Mouse (Mus musculus) kidney, adult 2 months (tissue): ENCODE measurements around the gene Spred2.

Experiments used
- CTCF ChIP-seq: fragments of 200-500 bp; conservative IDR thresholded peaks from 2 replicates; pipeline ENCODE4 v1.5.1; 2011; ENCODE audit warnings: low read depth, mild to moderate bottlenecking, control low read depth, low read length, moderate library complexity, mixed read lengths; ENCODE audit not compliant: insufficient read depth, insufficient read length
- POLR2A ChIP-seq: fragments of 200-500 bp; IDR thresholded peaks from one replicate; pipeline ENCODE4 v1.6.1; 2011; ENCODE audit warnings: low read depth, low read length, control low read depth

- TF ChIP-seq CTCF (no peak), POLR2A (no peak)
These were observed 15.1 kb downstream of the Spred2 start for GRCm38 (mm10) chr11:19939305-19939730.
